Mouse (Mus musculus): ENCODE results near the gene Frmd4a. TPM values are rescaled to one million over a fixed set of nuclear protein-coding genes. Genes with fewer than 3 reads are reported as not detected.

The Frmd4a gene
- polyA plus RNA-seq, 1 experiment from 2014 or later: 64.3 TPM

DNA sequence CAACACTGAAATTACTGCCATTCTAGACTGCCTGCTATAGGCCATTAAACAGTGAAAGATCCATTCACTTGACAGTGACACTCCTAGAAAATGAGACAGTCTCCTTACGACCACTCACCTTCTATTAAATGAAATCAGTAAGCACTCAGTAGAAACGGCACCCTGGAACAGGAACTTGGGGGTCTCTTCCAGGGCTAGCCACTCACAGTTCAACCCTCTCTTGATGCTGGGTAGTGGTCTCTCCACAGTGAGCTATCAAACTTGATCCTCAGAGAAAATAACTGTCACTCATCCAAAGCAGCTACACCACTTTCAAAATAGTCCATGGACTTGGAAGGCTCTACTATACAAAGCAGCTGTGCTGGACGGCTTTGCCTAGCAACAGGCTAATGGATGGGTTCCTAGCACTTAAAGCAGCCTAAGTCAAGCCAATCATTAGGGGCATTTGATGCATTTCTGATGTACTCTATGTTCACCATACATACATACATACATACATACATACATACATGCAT lies 604.0 kb downstream of the Frmd4a start:
- no peaks in the 10 kb centered on the region for H3K9me3 ChIP-seq (replicated peaks)
- WGBS: 84% methylated on average over 3 of the region's 3 CpGs
- H3K27me3 ChIP-seq (ENCODE audit: low read depth, poor library complexity, severe bottlenecking): no peaks in the 10 kb centered on the region
- H3K4me3 ChIP-seq: no peak overlapping the region
- H3K27ac ChIP-seq: peak overlapping the region; percentile 22; the same call in 1 of the 2 replicates
- peaks cover 33% of the 10 kb centered on the region for H3K36me3 ChIP-seq
- H3K4me1 ChIP-seq: peaks cover 23% of the 10 kb centered on the region
- DNase-seq (ENCODE audit: low spot score): no peak

DNA sequence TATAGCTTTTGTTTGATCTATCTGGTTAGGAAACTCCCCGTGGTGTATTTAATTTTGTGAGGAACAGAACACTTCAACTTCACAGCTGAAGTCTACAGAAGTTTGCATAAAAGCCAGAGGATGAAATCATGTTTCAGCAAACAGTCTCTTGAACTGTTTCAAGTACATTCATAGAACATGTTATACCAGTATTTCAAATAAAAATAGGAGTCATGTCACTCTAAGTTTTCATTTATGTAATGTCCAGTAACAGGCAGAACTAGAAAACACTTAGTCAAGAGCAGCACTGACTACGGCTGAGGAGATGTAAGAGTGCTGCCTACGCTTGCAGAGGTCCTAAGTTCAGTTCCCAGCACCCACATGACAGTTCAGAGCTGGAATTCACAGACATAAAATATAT lies 609.4 kb downstream of the Frmd4a start:
- no peak for DNase-seq (ENCODE audit: low spot score)
- no peaks in the 10 kb centered on the region for H3K27me3 ChIP-seq (ENCODE audit: low read depth, poor library complexity, severe bottlenecking)
- H3K36me3 ChIP-seq: peaks cover 78% of the 10 kb centered on the region
- H3K9me3 ChIP-seq (replicated peaks): no peaks in the 10 kb centered on the region
- H3K27ac ChIP-seq: no peak overlapping the region
- H3K4me3 ChIP-seq: no peak overlapping the region
- WGBS: 93% methylated on average over 3 of the region's 3 CpGs
- H3K4me1 ChIP-seq: no peaks in the 10 kb centered on the region; the same call in 1 of the 2 replicates

DNA sequence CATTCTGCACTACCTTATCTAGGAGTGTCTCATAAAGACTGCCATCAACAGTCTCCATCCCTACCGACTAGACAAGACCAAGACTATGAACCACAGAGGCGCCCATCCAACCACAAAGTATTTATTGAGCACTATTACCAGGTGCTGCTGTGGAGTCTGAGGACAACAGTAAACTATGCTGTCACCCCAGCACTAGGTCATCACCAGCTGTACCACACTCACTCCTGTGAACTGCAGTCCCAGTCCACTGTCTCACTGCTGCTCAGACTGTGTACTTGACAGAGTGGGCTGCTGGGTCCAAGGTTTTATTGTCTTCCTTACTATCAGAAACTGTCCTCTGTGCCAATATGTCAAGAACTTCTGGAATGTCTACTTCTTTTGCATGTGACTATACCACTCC lies 611.4 kb downstream of the Frmd4a start:
- WGBS: 87% methylated on average over 2 of the region's 2 CpGs
- Histone ChIP-seq H3K27ac (no peak overlapping the region), H3K36me3 (peaks cover 77% of the 10 kb centered on the region)

DNA sequence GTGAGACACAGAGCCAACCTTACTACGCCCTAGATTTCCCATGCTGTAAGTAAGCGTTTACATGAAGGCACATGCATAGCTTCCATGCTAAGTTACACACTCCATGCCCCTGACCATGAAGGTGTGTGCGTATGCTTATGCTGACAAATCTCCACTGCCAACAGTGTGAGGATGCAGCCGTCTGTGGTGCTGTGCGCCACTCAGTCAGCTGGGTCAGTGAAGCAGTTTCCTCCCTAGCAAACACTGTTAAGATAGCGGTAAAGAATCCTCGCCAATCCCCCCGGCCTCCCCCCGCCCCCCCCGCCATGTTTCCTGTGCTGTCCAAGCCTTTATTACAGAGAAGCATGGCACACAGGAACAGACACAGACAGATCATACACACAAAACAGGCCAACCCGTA lies 612.0 kb downstream of the Frmd4a start:
- DNase-seq (ENCODE audit: low spot score): no peak
- WGBS: 95% methylated on average over 11 of the region's 11 CpGs
- no peaks in the 10 kb centered on the region for H3K9me3 ChIP-seq (replicated peaks)
- H3K4me3 ChIP-seq: no peak overlapping the region
- H3K36me3 ChIP-seq: peaks cover 77% of the 10 kb centered on the region
- H3K27ac ChIP-seq: no peak overlapping the region
- H3K4me1 ChIP-seq: no peaks in the 10 kb centered on the region
- no peaks in the 10 kb centered on the region for H3K27me3 ChIP-seq (ENCODE audit: low read depth, poor library complexity, severe bottlenecking)

More for the DNA sequence above, 611.4 kb downstream of the Frmd4a start:
- H3K4me3 ChIP-seq: no peak overlapping the region
- DNase-seq (ENCODE audit: low spot score): no peak
- no peaks in the 10 kb centered on the region for H3K27me3 ChIP-seq (ENCODE audit: low read depth, poor library complexity, severe bottlenecking)
- H3K4me1 ChIP-seq: no peaks in the 10 kb centered on the region
- no peaks in the 10 kb centered on the region for H3K9me3 ChIP-seq (replicated peaks)

DNA sequence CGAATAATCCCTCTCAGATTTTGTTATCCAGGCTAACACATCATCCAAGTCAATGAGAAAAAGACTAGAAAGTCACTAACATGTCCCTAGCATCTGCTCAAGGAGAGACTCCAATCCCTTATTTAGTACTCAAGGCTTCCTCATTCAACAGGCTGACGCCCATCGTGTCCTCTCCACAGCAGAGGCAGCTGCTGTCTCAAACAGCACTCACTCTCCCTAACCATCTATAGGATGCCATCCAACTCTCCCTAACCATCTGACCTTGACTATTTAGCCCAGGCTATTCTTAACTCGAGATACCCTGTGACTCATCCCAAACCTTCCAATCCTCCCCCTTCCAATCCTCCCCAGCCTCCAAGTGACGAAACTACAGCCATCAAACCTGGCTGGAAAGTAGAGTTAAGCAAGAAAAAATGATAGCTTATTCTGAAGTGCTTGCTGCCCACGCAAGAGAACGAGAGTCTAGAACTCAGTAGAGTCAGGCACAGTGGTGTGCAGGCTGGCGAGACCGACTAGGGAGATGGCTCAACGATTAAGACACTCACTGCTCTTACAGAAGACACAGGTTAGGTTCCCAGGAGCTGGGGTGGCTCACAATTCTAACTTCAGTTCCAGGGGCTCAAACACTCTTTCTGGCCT lies 612.8 kb downstream of the Frmd4a start:
- Histone ChIP-seq H3K4me1 (no peaks in the 10 kb centered on the region), H3K36me3 (peaks cover 83% of the 10 kb centered on the region), H3K4me3 (no peak overlapping the region), H3K9me3 (replicated peaks) (no peaks in the 10 kb centered on the region), H3K27ac (no peak overlapping the region), H3K27me3 (ENCODE audit: low read depth, poor library complexity, severe bottlenecking) (no peaks in the 10 kb centered on the region)
- 94% methylated on average over 10 of the region's 10 CpGs for WGBS
- DNase-seq (ENCODE audit: low spot score): no peak

DNA sequence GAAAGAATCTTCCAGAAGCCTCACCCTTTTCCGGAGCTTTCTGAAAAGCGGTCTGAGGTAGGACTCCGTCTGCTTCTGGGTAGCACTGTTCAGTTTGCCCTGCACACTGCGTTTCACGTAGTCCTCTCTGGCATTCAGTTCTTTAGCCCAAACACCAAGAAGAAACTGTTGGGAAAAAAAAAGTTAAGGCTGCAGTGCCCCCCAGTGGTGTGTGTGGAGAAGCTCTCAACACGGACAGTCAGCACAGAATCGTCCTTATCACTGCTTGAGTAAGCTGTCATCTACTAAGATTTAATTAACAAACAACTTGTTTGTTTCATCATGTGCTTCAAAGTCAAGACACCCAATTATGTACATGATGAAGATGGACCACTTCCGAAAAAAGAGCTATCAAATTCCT lies 618.3 kb downstream of the Frmd4a start:
- no peak for DNase-seq (ENCODE audit: low spot score)
- 92% methylated on average over 8 of the region's 8 CpGs for WGBS
- H3K36me3 ChIP-seq: peaks cover 94% of the 10 kb centered on the region

DNA sequence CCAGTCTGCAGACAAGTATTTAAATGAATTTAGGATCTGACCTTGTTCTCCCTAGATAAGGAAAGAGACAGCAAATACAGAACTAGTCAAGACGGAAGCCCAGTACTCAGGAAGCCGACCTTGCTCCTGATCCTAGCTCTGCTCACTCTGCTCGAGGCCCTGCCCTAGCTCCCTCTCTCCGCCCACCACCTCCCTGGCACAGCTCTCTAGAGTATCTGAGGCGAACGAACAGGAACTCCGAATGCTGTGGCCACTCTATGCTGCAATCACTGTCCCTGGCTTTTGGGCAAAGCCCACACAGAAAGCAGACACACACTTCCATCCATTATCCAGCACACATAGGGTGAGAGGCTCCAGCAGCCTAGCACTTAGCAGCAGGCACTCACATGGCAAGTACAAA lies 619.1 kb downstream of the Frmd4a start:
- H3K4me3 ChIP-seq: no peak overlapping the region
- DNase-seq (ENCODE audit: low spot score): no peak
- no peaks in the 10 kb centered on the region for H3K4me1 ChIP-seq
- 90% methylated on average over 7 of the region's 7 CpGs for WGBS
- H3K27ac ChIP-seq: no peak overlapping the region
- H3K9me3 ChIP-seq (replicated peaks): no peaks in the 10 kb centered on the region
- H3K27me3 ChIP-seq (ENCODE audit: low read depth, poor library complexity, severe bottlenecking): no peaks in the 10 kb centered on the region
- H3K36me3 ChIP-seq: peaks cover 96% of the 10 kb centered on the region

More for the DNA sequence above, 618.3 kb downstream of the Frmd4a start:
- no peak overlapping the region for H3K4me3 ChIP-seq
- no peaks in the 10 kb centered on the region for H3K4me1 ChIP-seq
- no peak overlapping the region for H3K27ac ChIP-seq
- no peaks in the 10 kb centered on the region for H3K9me3 ChIP-seq (replicated peaks)
- no peaks in the 10 kb centered on the region for H3K27me3 ChIP-seq (ENCODE audit: low read depth, poor library complexity, severe bottlenecking)

DNA sequence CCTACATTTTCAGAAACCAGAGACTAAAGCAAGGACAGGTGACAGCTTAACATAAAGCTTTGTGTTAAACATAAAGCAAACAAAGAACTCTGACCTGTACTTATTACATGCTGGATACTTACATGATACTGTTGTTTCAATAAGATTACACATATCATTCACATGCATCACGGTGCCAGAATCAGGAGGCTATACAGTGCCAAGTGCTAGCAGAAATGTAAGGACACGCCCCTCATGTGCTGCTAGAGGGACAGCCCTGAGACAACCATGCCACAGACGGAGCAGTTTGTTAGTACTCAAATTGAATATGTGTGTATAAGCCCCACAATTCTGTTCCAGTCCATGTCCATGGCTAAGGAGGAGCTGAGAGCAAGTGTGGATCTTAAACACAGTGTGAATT lies 620.7 kb downstream of the Frmd4a start:
- H3K36me3 ChIP-seq: peaks cover 96% of the 10 kb centered on the region
- no peak overlapping the region for H3K27ac ChIP-seq
- H3K9me3 ChIP-seq (replicated peaks): no peaks in the 10 kb centered on the region
- H3K27me3 ChIP-seq (ENCODE audit: low read depth, poor library complexity, severe bottlenecking): no peaks in the 10 kb centered on the region
- no peaks in the 10 kb centered on the region for H3K4me1 ChIP-seq
- no peak for DNase-seq (ENCODE audit: low spot score)
- WGBS: 92% methylated on average over 3 of the region's 3 CpGs
- no peak overlapping the region for H3K4me3 ChIP-seq

DNA sequence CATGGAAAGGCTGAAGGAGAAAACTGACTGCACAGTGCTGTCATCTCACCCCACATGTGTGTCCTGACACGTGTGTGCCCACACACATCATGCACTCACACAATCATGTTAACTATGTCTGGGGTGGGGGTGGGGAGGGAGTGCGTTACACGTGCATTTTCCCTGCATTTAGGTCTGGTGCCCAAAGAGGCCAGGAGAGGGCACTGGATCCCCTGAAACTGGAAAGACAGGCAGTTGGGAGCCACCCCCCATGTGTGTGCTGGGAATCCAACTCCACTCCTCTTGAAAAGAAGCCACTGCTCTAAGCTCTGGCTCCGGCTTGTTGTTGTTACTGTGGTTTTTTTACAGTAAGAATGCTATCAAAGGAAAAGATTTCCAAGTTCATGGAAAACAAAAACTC lies 627.5 kb downstream of the Frmd4a start:
- WGBS: 81% methylated on average over 4 of the region's 4 CpGs
- no peak for DNase-seq (ENCODE audit: low spot score)
- Histone ChIP-seq H3K36me3 (peaks cover 74% of the 10 kb centered on the region), H3K9me3 (replicated peaks) (no peaks in the 10 kb centered on the region), H3K27ac (no peak overlapping the region), H3K4me3 (no peak overlapping the region), H3K27me3 (ENCODE audit: low read depth, poor library complexity, severe bottlenecking) (no peaks in the 10 kb centered on the region), H3K4me1 (no peaks in the 10 kb centered on the region)

DNA sequence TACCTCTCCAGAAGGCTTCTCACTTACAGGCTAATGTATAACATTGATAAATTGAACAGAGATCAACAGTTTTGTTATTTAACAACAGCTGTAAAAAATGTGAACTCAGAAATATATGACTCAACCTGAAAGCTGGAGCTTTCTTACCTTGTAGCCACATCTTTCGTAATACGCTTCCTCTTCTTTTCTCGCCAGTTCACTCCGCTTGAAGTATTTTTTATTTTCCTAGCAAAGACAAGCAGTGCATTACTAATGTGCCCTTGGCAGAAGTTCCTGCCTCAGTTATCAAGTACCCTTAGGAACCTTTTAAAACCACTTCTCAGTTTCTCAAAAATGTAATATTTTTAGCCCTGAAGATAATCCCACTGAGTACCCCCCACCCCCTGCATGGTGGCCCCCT lies 630.6 kb downstream of the Frmd4a start:
- peaks cover 47% of the 10 kb centered on the region for H3K36me3 ChIP-seq
- H3K4me3 ChIP-seq: no peak overlapping the region
- H3K4me1 ChIP-seq: peaks cover 9% of the 10 kb centered on the region
- H3K27me3 ChIP-seq (ENCODE audit: low read depth, poor library complexity, severe bottlenecking): no peaks in the 10 kb centered on the region
- DNase-seq (ENCODE audit: low spot score): no peak
- H3K27ac ChIP-seq: no peak overlapping the region
- 98% methylated on average over 4 of the region's 4 CpGs for WGBS
- no peaks in the 10 kb centered on the region for H3K9me3 ChIP-seq (replicated peaks)

DNA sequence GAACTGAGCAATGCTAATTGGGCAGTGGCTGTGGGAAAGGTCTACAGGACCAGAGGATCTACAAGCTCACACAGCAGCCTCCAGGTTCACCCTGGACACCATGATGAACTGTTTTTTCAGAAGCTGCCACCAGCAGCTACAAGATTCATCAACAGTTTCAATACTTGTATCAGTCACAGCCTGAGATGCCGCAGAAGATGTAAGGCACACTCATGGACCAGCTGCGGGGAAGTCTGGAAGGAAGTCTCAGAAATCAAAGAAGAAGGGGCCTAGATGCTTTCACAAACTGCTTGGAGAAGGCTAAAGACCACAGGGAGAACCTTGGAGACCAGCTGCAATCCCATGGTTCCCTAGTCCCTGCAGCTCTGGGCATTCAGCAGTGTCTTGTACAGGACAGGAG lies 632.1 kb downstream of the Frmd4a start:
- no peaks in the 10 kb centered on the region for H3K9me3 ChIP-seq (replicated peaks)
- H3K4me1 ChIP-seq: peaks cover 9% of the 10 kb centered on the region
- WGBS: 94% methylated on average over 2 of the region's 2 CpGs
- H3K27me3 ChIP-seq (ENCODE audit: low read depth, poor library complexity, severe bottlenecking): no peaks in the 10 kb centered on the region
- no peak overlapping the region for H3K4me3 ChIP-seq
- no peak overlapping the region for H3K27ac ChIP-seq
- H3K36me3 ChIP-seq: peaks cover 37% of the 10 kb centered on the region
- no peak for DNase-seq (ENCODE audit: low spot score)

DNA sequence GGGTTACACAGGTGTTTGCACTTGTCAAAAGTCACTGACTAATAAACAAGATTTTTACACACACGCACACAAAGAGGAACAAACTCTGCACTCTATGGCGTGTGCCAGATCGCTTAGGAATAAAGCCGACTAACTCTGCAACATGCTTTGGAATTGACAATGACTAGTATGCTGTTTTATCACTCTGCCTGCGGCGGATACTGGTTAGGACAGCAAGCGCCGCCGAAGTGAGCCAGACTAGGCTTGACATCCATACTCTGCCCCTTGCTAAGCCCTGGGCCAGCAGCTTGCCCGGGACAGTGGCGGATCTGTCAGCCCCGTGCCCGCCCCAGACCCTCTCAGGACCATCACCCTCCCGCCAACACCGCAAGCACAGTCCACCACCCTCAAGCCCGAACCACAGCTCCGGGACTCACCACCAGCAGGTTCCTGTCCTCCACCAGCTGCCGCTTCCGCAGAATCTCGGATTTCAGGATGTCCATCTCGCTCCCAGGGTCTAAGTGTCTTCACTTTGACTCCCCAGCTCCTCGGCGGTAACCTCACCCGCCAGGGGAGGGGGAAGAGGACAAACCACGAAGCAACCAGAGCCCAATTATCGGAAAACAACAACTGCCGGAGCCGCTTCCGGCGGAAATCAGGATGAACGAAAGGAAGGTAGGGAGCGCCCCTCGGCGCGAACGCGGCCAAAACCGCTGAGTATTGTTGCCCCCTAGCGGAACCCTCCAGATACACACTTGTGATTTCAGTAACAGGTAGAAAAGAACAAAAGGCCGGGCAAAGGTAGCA lies 634.2 kb downstream of the Frmd4a start, which contains the start of gene Prpf18:
Gene Prpf18 (minus strand): TSS at position 614 of the 786 bp plus-strand sequence.
- Histone ChIP-seq H3K27me3 (ENCODE audit: low read depth, poor library complexity, severe bottlenecking) (no peaks in the 10 kb centered on the region), H3K36me3 (peaks cover 17% of the 10 kb centered on the region), H3K27ac (peak within 1 kb of the TSS; percentile 88), H3K4me1 (peaks cover 9% of the 10 kb centered on the region), H3K4me3 (peak within 1 kb of the TSS; percentile 87), H3K9me3 (replicated peaks) (no peaks in the 10 kb centered on the region)
- 2% methylated on average over 40 of the region's 40 CpGs for WGBS
- peak; percentile 96 for DNase-seq (ENCODE audit: low spot score)

DNA sequence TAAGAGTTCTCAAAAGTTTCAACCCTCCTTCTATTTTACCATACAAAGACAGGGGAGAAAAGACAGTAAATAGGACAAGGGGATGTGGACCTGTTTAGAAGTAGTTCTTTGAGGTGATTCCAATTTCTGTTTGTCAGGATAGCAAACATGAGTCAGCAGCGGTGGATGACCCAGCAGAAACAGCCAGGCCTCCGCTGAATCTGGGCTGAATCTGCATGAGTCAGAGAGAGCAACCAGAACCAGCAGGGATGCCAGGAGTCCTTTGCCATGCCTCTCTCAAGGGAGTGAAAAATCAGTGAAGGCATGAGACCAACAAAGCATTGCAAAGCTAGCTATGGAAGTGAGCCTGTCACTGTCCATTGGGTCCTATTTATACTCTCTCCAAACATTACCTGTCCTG lies 643.2 kb downstream of the Frmd4a start:
- DNase-seq (ENCODE audit: low spot score): no peak
- no peaks in the 10 kb centered on the region for H3K27me3 ChIP-seq (ENCODE audit: low read depth, poor library complexity, severe bottlenecking)
- H3K27ac ChIP-seq: no peak overlapping the region
- H3K9me3 ChIP-seq (replicated peaks): no peaks in the 10 kb centered on the region
- H3K36me3 ChIP-seq: no peaks in the 10 kb centered on the region
- H3K4me3 ChIP-seq: no peak overlapping the region
- H3K4me1 ChIP-seq: no peaks in the 10 kb centered on the region
- WGBS: 88% methylated on average over 2 of the region's 2 CpGs

All from limb, embryonic 10.5 days (tissue).